Mouse (Mus musculus) CH12F3 (cell line): ENCODE results near the gene Ank3.

Source experiments
- in situ Hi-C: fragments of 300-500 bp; cut with MboI; formaldehyde crosslinking; loops from 2 replicates; pipeline ENCODE4 v1.14.3; 2020; ENCODE audit warnings: low sequenced_read_pairs

The Ank3 gene

DNA sequence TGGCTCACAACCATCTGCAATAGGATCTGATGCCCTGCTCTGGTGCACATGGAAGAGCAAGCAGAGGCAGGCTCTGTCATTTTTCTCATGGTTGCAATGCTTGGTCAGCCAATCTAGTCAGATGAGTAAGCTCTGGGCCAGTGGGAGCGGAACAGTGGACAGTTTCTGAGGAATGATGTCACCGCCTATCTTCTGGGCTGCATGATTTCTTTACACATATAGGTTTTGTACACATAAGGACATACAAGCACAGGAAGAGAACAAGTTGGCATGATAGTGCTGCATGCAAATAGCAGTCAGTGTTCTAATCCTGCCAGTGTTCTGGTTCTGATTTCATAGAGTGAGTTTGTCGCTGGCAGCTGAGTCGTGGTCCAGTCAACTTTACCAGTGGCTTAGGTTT is 517.6 kb downstream of the Ank3 start:
- in situ Hi-C loops = no loop called here

DNA sequence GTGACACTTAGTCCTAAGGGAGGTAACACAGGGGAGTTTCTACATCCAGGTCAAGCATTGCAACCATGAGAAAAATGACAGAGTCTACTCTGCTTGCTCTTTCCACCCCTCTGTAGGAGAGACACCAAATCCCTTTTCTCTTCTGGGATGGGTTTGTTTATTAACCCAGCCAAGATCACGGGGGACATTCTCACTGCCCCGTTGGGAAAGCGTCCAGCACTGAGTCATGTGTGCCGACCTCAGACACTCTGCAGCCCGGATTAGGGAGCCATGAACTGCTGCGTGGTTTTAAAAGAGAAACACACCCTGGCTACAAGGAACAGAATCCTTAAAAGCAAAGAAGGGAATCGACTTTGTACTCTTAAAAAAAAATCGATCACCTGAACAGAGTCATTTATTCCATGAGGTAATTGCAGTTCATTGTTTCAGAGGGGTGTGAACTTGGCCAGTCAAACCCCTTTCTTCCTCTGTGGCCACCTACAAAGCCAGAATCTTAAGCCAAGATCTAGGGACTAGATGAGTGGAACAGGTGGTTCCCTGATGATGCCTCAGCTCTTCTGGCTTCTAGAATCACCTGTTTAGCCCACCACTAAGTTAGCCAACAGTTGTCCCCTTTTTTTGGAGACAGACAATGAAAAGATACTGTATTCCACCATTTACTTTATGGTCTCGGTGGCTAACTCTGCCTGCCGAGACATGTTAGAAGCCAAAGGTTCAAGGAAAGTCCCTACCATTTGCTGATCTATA is 518.3 kb downstream of the Ank3 start:
- in situ Hi-C loops = no loop called here

DNA sequence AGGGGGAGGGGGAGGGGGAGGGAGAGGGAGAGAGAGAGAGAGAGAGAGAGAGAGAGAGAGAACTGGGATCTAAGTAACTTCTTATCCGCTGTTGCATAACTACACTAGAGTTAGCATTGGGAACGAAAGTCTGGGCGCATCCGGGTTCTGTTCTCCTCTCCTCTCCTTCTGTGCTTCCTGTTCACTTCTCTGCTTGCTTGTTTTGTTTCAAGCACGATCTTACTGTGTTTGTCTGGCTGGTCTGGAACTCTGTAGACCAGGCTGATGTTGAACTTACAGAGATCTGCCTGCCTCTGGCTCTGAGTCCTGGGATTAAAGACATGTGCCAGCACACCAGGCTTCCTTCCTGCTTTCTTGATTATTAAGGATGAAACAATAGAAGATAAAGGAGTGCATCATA is 519.1 kb downstream of the Ank3 start:
- in situ Hi-C loops = no loop called here

DNA sequence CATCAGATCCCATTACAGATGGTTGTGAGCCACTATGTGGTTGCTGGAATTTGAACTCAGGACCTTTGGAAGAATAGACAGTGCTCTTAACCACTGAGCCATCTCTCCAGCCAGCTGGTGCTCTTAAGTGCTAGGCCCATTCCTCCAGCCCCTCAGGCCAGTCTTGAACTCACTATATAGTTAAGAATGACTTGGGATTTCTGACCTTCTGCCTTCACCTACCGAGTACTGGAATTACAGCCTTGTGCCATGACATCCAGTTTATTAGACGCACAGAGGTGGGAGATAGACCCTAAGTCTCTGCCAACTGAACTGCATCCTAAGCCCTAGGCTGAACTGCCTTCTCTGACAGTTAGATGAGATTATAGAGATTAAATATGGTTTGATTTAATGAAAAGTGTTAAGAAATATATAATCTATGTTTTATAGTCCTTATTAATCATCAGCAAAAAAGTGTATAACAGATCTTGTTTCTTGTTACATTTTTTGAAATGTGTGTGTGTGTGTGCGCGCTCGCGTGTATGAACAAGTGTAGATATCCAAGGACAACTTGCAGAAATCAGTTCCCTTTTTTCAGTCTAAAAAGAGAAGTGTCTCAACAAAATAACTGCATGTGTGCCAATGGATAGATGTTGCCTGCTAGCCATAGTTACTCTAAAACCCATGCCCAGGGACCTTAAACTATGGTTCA is 520.0 kb downstream of the Ank3 start:
- in situ Hi-C loops = no loop called here

DNA sequence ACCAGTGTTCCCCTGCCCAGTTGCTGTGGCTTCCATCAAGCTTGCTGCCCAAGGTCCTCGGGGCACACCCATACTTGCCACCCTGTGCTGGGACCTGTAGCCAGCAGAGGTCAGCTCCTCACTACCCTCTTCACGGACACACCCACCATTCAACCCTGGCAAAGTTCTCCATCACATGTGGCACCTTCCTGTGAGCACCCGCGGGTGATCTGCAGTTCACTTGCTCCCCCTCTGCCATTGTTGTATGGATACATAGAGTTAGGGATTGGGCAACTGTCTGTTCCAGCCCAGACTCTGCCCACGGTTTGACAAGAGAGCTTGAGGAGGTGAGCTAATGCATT is 520.5 kb downstream of the Ank3 start:
- in situ Hi-C loops = no loop called here

DNA sequence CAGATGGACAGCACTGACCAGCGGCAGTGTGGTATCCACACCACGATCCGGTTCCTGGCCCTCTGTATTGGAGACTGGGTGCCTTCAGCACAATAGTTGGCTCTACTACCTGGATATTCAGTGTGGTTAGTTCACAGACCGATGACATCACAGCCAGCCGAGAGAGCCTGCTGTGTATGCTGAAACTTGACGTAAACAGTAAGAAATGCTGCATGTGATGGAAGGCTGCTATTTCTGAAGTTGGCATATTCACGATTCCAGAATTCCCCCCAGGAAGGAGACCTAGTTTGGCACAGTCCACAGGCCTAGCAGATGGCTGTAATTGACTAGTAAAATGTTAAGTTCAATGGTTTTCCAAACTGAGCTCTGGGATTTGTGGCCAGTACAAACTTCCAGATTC is 521.2 kb downstream of the Ank3 start:
- in situ Hi-C loops = no loop called here

DNA sequence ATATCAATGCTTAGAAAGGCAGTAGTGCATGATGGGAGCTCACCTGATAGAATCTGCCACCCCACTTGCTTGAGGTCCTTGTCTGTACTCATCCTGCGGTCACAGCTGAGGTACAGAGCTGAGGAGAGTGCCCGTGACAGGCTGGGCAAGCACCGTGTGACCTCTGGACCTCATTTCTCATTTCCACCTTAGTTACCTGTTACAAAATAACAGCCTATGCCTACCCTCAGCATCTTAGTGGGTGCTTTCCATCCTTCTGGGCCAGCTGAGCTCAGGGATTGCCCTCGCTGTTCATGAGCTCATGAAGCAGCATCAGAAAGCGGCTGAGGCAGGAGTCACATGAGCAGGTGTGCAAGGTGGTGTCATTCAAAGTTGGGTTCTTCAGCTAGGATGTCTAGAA is 523.5 kb downstream of the Ank3 start:
- in situ Hi-C loops = no loop called here

DNA sequence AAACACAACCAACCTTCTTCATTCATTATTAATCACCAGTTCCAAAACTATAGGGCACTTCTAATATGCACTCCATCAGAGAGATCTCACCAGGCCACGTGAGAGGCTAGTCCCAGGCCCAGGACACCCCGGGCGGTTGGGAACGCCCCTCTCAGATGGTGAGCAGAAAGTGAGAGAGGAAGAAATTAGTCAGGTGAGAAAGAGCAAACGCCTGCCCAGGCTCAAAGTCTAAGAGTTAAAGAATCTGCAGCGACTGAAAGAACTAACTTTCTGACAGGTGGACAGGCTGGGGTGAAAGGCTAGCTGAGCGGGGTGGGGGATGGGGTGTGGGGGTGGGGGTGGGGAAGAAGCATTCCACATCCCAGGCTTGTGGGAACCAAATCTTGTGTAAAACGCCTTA is 525.2 kb downstream of the Ank3 start:
- in situ Hi-C loops = no loop called here

DNA sequence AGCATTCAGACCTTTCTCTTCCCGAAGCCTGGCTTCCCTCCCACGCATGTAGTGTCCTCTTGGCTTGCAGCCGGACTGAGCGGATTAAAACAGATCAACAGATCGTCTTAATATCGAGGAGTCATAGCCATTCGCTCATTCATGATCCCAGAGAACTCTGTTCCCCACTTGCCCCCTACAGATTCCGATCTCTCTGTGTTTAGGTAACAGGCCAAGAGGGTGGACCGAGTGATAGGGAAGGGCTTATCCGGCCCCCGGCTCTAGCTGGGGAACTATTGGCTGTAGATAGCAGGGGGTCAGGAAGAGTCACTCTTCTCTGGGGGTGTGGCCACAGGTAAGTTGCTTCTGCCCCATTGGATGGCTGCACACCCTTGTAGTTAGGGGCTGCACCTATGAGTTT is 525.7 kb downstream of the Ank3 start:
- in situ Hi-C loops = no loop called here

DNA sequence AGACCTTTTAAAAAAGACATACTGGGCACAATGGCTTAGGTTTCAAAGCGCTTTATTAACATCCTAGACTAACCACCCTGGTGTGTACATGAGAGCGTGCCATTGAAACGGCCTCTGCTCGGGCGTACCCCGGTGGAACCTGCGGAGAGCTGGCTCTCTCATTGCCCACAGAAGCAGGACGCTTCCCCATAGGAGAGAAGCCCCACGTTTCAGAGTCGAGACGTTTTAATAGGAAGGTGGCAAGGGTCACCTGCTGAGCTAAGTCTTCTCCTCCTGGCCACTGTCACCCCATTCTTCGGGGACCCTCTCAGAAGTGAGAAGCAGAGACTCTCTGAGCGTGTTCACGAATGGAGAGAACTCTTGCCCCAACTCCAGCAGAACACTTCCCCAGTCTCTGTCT is 526.3 kb downstream of the Ank3 start:
- in situ Hi-C loops = no loop called here

DNA sequence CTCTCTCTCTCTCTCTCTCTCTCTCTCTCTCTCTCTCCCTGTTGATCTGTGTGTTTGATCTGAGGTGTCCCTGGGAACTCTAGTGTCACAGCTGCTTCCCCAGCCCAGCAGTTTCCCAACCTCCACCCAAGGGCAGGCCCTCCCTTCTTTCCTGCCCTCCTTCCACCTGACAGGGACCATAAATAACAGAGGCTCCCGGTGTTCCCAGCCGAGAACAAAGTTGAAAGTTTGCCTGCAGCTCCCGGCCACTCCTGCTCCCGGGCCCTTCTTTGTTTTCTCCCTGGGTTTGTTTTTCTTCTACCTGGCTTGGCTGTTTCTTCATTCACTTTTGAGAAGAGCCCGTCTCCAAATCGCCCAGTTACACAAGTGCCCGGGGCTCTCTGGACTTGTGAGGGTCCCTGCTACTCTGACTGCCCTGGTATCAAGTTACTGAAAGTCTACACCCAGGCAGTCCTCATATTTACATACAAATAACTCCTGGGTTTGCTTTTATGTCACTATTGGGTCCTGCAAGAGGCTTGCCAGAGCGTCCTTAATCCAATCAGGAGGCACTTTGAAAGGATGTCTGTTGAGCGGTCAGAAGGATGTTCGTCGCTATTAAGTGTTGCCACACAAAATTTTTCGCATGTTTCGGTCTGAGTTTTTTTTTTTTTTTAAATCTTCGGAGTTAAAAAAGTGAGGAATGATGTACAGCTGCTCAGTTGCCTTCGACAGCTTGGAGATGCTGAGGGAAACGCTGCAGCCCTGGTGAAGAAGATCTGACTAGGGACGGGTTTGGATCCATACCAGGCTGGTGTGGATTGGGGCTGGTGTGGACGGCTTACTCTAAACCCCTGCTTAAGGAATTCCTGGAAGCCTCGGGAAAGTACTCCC is 526.9 kb downstream of the Ank3 start:
- in situ Hi-C loops = no loop called here

DNA sequence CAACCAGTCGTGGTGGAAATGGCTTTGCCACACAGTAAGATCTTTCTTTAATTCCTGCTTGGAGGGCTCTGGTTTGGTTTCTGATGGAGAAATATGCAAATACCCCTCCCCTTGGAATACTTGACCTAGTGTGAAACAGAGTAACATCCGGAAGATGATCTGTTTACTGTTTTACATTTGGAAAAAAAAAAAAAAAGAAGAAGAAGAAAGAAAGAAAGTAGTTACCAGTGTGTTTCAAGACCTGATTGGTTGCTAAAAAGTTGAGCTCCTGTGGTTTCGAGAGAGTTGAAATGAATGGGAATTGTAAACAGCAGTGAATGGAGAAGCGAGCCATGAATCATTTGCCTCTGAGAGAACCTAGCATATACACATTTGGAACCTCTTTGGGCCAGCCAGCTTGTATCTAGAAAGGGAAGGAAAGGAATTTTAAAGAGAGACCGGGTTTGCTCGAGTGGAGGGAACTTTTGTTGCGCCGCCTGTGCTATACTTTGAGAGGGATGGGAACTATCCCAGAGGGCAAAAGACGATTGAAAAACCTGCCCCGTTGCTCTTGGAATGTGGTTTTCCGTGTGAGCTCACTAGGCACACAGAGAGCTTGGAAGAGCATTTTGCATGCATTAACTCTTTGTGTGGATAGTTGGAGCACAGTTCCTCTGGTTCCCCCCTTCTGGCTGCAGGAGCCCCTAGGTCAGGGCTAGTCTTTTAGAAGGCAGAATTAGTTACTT is 527.7 kb downstream of the Ank3 start:
- in situ Hi-C loops = no loop called here

DNA sequence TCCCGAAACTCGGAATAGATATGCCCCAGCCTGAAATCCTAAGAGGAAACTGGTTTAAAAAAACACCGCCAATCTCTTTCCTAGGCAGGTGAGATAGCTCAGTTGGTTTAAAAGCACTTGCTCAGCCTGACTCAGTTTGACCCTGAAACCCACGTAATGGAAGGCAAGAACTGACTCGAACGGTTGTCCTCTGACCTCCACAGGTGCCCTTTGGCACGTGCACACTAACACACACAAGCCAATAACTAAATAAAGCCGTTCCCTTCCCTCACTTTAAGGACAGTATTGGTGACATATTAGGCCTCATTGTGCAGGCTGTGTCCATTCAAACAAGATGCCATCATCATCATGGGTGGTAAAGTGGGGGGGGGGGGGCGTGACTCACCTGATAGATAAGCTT is 528.4 kb downstream of the Ank3 start:
- in situ Hi-C loops = no loop called here

DNA sequence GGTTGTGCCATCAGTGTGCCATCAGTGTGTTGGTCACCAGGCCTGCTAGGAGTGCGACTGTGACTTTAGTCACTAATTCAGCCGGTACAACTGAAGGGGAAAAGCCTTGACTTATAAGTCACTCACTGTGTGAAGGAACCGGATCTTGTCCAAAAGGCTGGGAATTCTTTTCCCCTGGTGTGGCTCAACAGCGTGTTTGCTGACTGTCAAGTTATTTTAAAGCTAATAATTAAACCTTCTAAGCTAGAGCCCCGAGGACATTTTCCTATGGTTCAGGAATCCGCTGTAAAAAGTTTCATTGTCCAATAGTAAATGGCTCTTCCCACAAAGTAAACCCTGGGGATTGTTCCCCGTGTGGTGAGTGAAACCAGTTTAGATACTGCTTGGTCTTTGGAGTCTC is 529.8 kb downstream of the Ank3 start:
- in situ Hi-C loops = no loop called here

DNA sequence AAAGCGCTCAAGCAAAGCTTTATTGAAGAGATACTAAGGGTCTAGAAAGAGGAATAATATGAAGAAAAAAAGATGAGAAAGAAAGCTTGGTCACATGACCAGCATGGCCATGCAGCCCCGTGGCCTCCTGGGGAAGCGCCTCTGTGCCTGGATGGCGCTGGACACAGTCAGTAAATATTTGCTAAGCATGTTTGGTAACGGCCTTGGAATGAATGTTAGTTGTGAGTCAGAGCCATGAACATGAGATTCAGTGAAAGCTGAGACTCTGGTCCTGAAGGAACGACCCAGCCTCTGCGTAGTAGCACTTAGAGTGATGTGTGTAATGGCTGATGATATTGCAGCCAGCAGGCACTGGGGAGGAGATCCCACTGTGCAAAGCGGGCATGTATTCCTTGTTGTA is 531.9 kb downstream of the Ank3 start:
- in situ Hi-C loops = no loop called here

DNA sequence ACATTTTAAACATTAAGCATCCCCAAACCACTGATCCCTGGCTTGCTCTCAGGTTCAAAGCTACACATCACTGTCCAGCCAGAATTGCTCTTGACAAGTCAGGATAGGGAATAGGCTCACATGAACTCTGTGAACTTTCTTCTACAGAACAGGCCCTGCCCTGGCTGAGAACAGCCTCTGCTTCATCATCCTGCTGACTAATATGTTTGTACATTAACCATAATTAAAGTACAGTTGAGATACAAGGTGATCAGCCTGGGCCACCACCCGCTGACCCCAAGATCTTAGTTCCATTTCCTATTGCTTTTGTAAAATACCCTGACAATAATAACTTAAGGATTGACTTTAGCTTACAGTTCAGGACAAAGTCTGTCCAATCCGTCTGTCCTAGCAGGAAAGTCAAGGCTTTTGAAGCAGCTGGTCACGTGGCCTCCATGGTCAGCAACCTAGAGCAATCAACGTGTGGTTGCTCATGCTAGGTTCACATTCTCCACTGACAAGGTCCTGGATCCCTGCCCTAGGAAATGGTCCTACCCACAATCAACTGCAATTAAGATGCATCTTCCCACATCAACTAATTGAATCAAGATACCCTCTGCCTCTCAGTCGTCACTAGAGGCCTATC is 538.0 kb downstream of the Ank3 start:
- in situ Hi-C loops = no loop called here

DNA sequence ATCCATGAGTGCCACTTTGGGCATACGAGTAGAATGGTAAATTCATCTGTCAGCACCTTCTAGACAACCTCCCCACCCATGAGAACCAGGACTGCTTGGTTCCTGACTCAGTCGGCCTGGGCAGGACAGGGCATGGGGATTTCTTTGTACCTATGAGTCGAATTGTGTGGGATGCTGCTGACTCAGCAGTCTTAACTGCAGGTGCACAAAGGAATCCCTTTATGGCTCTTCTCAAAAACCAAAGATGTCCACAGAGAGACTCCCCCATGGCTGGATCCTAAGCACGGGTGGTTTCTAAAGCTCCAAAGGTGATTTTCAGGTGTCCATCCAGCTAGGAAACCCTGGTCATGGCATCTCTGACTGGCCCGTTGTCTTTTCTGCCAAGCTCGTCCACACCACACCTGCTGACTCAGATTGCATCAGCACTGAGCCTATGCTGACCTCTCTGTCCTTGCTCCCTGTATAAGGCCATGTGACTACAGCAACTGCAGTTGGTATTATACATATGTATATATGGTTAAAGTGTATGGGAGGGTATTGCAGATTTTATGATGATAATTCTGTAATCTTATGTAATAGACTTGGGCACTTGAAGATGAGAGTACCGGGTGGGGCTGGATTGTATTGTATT is 538.8 kb downstream of the Ank3 start:
- in situ Hi-C loops = no loop called here

DNA sequence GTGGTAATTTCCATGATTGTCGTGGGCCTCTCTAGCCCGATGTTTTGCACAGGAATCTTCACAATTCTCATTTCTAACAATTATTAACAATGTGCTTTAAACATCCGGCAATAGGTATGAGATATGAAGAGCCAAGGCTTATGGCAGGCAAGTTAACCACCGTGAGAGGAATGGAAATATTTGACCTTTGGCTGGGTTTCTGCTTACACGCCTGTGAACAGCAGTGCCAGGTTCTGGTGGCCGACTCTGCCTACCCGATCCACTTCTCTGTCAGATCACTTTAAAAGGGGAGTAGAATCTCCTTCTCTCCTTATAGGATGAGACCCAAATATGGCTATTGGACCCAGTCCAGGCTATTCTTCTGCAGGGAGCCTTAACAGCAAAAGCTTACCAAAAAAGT is 540.6 kb downstream of the Ank3 start:
- in situ Hi-C loops = no loop called here

DNA sequence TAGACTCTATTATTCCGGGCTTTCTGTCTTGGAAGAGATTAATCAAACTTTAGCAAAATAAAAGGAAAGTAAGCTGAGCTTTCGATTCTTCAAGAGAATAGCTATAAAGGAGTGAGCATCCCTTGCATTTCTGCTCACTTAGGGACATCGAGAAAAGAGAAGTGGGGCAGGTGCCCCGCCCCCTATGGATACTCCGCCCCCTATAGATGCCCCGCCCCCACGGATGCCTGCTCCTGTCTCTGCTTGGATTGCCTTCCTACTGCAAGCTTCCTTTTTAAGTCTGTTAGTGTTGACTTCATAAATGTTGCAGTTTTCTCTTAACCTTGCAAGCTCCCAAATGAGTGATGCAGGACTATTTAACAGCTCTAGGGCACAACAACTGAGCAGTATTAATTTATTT is 541.4 kb downstream of the Ank3 start:
- in situ Hi-C loops = no loop called here

DNA sequence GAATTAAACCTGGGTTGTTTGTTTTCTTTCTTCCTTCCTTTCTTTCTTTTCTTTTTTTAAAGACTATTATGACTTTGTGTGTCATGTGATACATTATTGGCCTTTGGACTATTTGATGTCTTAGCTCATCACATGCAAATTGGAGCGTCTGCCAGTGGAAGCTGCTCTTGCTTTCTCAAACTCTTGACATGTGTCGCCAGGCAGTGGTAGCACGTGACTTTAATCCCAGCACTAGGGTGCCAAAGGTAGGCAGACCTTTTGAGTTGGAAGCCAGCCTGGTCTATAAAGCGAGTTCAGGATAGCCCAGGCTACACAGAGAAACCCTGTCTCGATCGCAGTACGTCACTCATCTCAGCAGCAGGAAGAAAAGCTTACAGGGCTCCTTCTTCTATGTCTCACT is 542.4 kb downstream of the Ank3 start:
- in situ Hi-C loops = no loop called here
